Mouse (Mus musculus) ES-Bruce4 (cell line): ENCODE data around the gene Dync2li1.

Experiments
- CTCF ChIP-seq: IDR thresholded peaks from one replicate; pipeline ENCODE4 v1.8.1; 2011; ENCODE audit warnings: low read depth, low read length
- EP300 ChIP-seq: IDR thresholded peaks from 2 replicates; pipeline ENCODE4 v1.6.1; 2011; ENCODE audit warnings: low read depth, low read length; ENCODE audit not compliant: insufficient read depth
- POLR2A ChIP-seq: IDR thresholded peaks from one replicate; pipeline ENCODE4 v1.8.1; 2011; ENCODE audit warnings: low read length; ENCODE audit not compliant: insufficient read depth

DNA sequence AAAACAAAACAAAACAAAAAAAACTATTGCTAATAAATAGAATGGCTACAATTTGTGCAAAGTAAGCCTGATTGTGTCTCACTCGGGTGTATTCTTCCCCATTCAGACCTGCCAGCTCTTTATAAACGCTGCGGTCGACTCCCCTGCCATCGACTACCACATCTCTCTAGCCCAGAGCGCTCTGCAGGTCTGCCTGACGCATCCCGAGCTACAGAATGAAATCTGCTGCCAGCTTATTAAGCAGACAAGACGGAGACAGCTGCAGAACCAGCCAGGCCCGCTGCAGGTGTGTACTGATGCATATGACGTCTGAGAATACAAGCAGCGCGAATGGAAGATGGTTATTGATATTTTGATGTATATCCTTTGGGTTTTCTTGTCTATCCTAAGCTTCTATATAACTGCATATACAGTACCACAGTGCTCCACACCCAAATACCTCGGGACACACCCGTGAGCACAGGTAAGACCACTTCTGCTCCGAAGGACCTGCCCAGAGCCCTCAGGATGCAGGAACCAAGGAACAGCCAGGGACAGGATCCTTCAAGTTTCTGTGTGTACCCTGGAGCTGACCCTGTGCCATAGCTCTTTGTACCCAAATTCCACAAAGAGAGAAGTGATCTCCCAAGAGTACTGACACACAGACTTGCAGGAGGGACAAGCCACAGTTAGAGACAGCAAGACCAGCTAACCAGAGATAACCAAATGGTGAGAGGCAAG, 34.7 kb upstream of the Dync2li1 start:
- TF ChIP-seq POLR2A, result no peak
- no peak for TF ChIP-seq CTCF
- TF ChIP-seq EP300, result no peak
